Mouse (Mus musculus) megakaryocyte, adult 5-6 weeks (primary cell): ENCODE measurements around the gene Il7r. TPM values are rescaled to one million over a fixed set of nuclear protein-coding genes. Genes with fewer than 3 reads are reported as not detected.

Experiments used
- ATAC-seq: 2 replicates; pipeline ENCODE4 v1.8.0; 2016; ENCODE audit warnings: mild to moderate bottlenecking, inconsistent platforms; ENCODE audit not compliant: poor library complexity, severe bottlenecking
- total RNA-seq, 2 experiments: library from RNA; stranded (forward) in 1 of 2; stranded (reverse) in 1 of 2; fragments of 153-499, 151-499 nt in 1 of 2; fragments of 221-1000, 200-1000 nt in 1 of 2; gene quantifications; 2 replicates each; pipeline versions ENCODE4 v1.2.3 to v1.2.4; 2015 to 2017

Gene Il7r
- total RNA-seq, 2 experiments from 2014 or later, result 3.8 to 5.9 TPM

DNA sequence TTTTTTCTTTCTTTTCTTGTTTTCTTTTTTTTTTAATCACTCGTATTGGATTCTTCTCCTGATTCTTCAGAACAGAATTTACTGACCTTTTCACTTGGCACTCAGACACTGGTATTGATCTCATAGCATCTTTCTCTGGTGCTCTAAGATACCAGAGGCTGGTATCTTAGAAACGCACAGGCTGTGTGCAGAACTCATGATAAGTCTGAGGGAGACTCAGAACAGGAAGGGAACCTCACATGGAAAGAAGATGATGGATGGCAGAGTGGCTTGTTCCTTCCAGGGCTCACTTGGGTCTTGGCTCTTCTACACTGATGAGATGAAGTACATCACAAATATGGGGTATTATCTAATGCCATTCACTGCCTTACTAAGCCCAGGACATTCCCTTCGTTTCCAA, 57.4 kb downstream of the Il7r start:
- ATAC-seq, result no peak

DNA sequence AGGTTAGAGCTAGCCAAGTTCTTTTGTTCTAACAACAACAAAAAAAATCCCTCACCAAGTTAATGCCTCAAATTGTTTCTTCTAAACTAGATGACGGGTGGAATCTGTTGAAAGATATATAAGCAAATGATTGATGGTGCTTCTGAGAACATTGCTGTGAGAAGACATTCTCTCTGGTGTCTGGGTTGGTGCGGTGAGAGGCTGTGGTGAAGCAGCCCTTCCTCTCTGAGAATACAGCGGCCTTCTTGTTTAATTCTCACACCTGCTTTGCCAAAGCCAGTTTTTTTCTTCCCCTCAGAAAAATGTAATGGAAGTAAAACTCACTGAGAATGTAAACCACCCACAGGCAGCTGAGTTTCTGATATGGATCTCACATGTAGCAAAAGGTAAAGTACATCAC, 57.8 kb downstream of the Il7r start:
- no peak for ATAC-seq

DNA sequence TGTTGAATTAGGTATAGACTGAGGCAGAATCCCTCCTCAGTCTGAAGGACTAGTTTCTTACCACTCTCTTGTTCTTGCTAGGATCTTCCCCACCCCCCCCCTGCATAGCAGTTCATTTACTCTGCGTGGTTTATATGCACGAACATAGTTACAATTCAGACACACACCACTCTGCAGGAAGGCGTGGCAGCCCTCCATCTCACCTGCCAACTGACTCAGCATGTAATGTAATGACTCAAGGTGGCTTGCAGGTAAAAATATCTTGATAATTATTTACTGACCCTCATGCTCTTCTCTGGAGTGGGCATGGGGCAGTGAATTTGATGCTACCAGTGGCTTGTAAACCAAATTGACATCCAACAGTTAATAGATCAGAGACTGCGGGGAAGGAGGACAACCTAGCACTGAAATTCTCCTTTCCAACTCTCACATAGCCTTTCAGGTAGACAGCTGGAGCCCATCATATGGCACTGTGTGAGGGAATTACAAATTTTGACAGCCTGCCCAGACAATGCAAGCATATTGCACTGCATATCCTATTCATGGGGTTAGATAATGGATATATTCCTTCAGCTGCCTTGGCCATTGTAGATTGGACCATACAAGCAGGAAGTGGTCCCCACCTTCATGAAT, 58.8 kb downstream of the Il7r start:
- no peak for ATAC-seq

DNA sequence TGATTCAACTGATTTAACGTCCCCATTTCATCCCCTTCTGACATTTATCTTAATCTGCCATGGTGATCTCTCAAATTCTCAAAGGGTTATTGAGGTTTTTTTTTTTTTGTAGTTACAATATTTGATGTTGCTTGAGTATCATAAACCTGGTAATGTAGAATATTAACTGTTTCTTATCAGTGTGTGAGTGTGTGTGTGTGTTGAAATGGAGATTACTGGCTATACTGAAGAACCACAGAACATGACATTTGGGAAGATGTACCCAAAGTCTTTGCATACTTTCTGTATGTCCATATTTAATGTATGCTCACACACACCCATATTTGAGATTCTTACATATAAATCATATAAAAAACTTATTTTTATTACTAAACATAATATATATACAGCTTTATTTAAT, 65.9 kb downstream of the Il7r start:
- ATAC-seq, result no peak

DNA sequence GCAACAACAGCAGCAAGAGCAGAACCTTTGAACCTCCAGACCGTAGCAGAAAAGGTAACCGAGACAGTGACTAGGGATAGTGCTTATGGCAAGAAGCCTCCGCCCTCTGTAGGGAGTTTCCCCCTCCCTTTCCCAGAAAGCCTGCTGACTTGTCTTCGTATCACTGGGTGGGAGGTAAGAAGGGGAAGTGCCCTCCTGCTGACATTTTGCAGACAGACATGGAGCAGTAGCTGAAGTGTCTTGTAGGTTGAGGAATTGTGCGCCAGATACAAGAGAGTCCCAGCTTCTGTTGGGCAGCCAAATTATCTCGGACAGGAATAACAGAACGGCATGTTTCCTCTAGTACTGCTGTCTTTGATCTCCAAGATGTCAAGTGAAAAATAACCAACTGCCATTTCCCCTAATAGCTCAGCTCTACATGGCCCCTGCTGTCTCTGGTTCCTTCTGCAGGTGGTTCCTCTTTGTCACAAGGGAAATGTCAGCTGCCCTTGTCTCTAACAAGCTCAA, 66.4 kb downstream of the Il7r start:
- ATAC-seq, result peak; percentile 89

Other genes with a start within 250 kb of the Il7r start
- not detected in 2 replicates for gene Ugt3a2, start 194.6 kb downstream of the Il7r start, total RNA-seq (2015)
- not detected in 2 replicates for gene Ugt3a2, start 194.6 kb downstream of the Il7r start, total RNA-seq (2017)
- 0.18 and 0.45 TPM in 2 replicates for gene Capsl, start 94.1 kb downstream of the Il7r start, total RNA-seq (2015)
- gene Capsl, start 94.1 kb downstream of the Il7r start, total RNA-seq (2017), result 0.37 and 0.95 TPM in 2 replicates
- gene Spef2, start 218.7 kb upstream of the Il7r start, total RNA-seq (2015), result 1.5 and 1.9 TPM in 2 replicates
- gene Spef2, start 218.7 kb upstream of the Il7r start, total RNA-seq (2017), result 0.95 and 1.1 TPM in 2 replicates